Mouse (Mus musculus): ENCODE measurements around the gene Xcr1. TPM values are rescaled to one million over a fixed set of nuclear protein-coding genes. Genes with fewer than 3 reads are reported as not detected.
A peak's percentile ranks its signal among the peaks of the same experiment; 100 is the strongest.

Xcr1 gene
- polyA plus RNA-seq, 1 experiment = not detected

DNA sequence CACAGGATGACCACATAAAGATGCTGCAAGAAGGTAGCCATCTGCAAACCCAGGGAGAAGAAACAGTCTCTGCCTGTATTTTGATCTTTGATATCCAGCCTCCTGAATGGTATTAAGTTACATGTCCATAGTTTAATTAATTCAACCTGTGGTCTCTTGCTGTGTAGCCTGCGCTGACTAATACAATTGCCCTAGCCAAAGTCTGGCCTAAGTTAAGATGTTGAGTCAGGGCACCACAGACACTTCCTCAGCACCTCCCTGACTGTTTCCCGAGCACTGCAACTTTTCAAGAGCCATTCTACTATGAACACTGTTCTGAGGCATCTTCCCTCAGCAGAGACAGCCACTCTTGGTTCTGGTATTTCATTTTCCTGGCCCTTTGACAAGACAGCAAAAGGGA is 43.2 kb downstream of the Xcr1 start:
- H3K4me1 ChIP-seq (ENCODE audit: control insufficient read depth, insufficient read depth, low read length) = peaks cover 31% of the 10 kb centered on the region
- no peak for TF ChIP-seq CTCF (IDR thresholded peaks at IDR 0.05; ENCODE audit: low read depth, low read length)
- no peak for TF ChIP-seq POLR2A (IDR thresholded peaks at IDR 0.05; ENCODE audit: borderline replicate concordance, low read depth, low read length)
- no peak overlapping the region for H3K27ac ChIP-seq (ENCODE audit: insufficient read depth, low read depth, low read length)
- H3K4me3 ChIP-seq (ENCODE audit: insufficient read depth, low read length) = no peak overlapping the region

DNA sequence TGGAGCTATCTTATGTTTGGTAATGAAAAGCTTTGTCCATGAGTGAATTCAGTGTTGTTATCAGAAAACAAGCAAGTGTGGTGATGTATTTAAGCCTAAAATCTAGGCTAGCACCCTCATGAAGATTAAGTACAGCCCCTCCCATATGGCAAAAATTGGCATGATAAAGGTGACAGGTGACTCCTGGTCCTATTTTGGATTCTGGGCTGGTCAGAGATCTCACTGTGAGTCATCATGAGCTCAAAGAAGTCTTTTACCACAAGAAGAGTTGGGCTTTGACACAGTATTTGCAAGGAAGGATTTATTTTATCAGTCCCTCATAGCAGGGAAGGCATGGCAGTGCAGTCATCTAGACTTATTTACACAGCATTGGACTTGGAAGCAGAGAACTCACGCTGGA is 45.8 kb downstream of the Xcr1 start:
- Histone ChIP-seq H3K4me1 (ENCODE audit: control insufficient read depth, insufficient read depth, low read length) (peaks cover 32% of the 10 kb centered on the region), H3K27ac (ENCODE audit: insufficient read depth, low read depth, low read length) (peak overlapping the region; percentile 28), H3K4me3 (ENCODE audit: insufficient read depth, low read length) (no peak overlapping the region)
- TF ChIP-seq CTCF (IDR thresholded peaks at IDR 0.05; ENCODE audit: low read depth, low read length) = no peak
- no peak for TF ChIP-seq POLR2A (IDR thresholded peaks at IDR 0.05; ENCODE audit: borderline replicate concordance, low read depth, low read length)

DNA sequence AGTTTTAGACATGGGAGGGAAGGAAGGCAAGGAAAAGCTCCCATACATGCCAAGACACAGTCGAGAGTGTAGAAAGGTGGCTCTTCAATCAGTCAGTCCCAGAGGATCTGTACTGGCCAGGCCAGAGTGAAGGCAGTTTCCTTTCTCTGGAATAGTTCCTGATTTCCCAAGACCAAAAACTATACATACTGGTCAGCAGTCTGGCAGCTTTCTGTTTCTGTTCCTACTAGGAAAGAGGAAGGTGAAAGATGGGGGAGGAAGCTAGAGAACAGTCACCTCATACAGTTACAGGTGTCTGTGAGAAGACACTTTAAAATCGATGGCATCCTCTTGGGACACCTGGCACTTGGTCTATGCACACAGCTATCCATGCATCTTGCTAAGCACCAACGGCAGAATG is 46.4 kb downstream of the Xcr1 start:
- TF ChIP-seq CTCF (IDR thresholded peaks at IDR 0.05; ENCODE audit: low read depth, low read length) (no peak), POLR2A (IDR thresholded peaks at IDR 0.05; ENCODE audit: borderline replicate concordance, low read depth, low read length) (no peak)
- Histone ChIP-seq H3K27ac (ENCODE audit: insufficient read depth, low read depth, low read length) (peak overlapping the region; percentile 72), H3K4me3 (ENCODE audit: insufficient read depth, low read length) (no peak overlapping the region), H3K4me1 (ENCODE audit: control insufficient read depth, insufficient read depth, low read length) (peaks cover 32% of the 10 kb centered on the region)

DNA sequence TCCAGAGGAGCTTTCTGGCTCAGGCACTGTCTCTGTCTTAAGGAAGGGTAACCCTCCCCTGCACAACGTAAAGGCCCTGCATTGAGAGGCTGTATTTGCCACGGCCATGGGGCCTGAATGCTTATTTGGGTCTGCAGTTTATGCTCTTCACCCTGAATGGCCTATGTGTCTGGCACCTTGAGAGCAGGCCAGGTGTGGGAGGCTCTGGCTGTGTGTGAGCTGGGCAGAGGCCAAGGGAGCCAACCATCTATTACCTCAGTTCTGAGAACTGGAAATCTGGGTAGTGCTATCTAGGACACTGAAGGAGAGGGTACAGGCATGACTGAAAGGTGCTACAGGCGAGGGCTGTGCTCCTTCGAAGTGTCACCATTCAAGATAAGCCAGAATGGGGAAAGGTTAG is 47.0 kb downstream of the Xcr1 start:
- H3K4me1 ChIP-seq (ENCODE audit: control insufficient read depth, insufficient read depth, low read length) = peaks cover 32% of the 10 kb centered on the region
- no peak overlapping the region for H3K4me3 ChIP-seq (ENCODE audit: insufficient read depth, low read length)
- peak overlapping the region; percentile 72 for H3K27ac ChIP-seq (ENCODE audit: insufficient read depth, low read depth, low read length)
- TF ChIP-seq CTCF (IDR thresholded peaks at IDR 0.05; ENCODE audit: low read depth, low read length) = no peak
- TF ChIP-seq POLR2A (IDR thresholded peaks at IDR 0.05; ENCODE audit: borderline replicate concordance, low read depth, low read length) = no peak

DNA sequence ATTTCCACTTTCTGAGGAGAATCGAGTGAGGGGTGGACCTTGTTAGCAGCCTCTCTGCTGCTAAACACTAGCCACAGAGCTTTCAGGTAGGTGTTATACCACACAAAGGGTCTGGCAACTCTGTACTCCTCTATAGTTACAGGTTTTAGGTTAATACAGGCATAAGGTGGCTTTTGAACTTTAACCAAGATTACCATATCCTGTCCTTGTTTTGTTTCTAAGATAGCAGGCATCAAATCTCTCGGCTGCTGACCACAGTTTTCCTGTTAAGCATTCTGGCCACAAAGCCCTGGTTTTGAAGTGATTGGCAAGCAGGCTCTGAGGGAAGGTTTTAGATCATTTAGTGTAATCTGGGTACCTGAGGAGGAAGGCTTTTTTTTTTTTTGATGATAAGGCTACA is 47.5 kb downstream of the Xcr1 start:
- Histone ChIP-seq H3K4me1 (ENCODE audit: control insufficient read depth, insufficient read depth, low read length) (peaks cover 34% of the 10 kb centered on the region), H3K4me3 (ENCODE audit: insufficient read depth, low read length) (no peak overlapping the region), H3K27ac (ENCODE audit: insufficient read depth, low read depth, low read length) (peak overlapping the region; percentile 72; the same call in 1 of the 2 replicates)
- TF ChIP-seq CTCF (IDR thresholded peaks at IDR 0.05; ENCODE audit: low read depth, low read length) = no peak
- no peak for TF ChIP-seq POLR2A (IDR thresholded peaks at IDR 0.05; ENCODE audit: borderline replicate concordance, low read depth, low read length)

DNA sequence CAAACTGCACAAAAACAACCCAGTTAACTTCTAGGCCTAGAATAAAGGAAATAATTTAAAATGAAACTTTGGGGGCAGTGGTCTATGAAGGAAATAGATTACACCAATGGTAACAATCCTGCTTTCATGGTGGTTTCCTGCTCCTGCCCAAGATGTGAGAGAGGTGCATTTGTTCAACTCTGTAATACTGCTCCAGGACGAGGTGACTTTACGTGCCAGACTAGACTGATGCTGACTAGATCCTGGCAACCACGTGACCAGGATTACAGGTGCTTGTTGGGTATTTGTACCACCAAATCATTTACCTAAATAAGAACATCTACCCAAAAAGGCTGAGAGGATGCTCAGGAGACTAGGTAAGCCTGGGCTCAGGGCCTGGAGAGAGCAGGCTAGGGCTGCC is 50.0 kb downstream of the Xcr1 start:
- Histone ChIP-seq H3K4me1 (ENCODE audit: control insufficient read depth, insufficient read depth, low read length) (peaks cover 44% of the 10 kb centered on the region), H3K27ac (ENCODE audit: insufficient read depth, low read depth, low read length) (no peak overlapping the region)
- no peak for TF ChIP-seq CTCF (IDR thresholded peaks at IDR 0.05; ENCODE audit: low read depth, low read length)
- TF ChIP-seq POLR2A (IDR thresholded peaks at IDR 0.05; ENCODE audit: borderline replicate concordance, low read depth, low read length) = no peak

DNA sequence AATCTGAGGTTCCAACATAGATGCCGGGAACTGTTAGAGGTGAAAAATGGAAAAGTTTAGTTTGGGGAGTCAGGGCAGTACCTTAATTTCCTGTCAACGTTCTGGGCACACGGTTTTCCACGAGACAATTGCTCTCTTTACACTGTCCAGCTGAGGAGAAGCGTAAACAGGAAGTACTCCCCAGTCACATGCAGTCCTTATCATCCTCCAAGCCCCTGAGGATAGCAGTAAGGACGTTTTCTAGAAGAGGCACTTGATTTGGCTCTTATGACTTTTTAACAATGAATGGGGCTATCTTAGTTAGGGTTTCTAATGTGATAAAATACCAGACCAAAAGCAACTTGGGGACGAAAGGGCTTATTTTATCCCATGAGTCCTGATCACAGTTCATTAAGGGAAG is 53.2 kb downstream of the Xcr1 start:
- Histone ChIP-seq H3K27ac (ENCODE audit: insufficient read depth, low read depth, low read length) (peak overlapping the region; percentile 57), H3K4me1 (ENCODE audit: control insufficient read depth, insufficient read depth, low read length) (peaks cover 24% of the 10 kb centered on the region), H3K4me3 (ENCODE audit: insufficient read depth, low read length) (no peak overlapping the region)
- TF ChIP-seq CTCF (IDR thresholded peaks at IDR 0.05; ENCODE audit: low read depth, low read length) = no peak
- TF ChIP-seq POLR2A (IDR thresholded peaks at IDR 0.05; ENCODE audit: borderline replicate concordance, low read depth, low read length) = no peak

More for the DNA sequence above, 50.0 kb downstream of the Xcr1 start:
- H3K4me3 ChIP-seq (ENCODE audit: insufficient read depth, low read length) = no peak overlapping the region

DNA sequence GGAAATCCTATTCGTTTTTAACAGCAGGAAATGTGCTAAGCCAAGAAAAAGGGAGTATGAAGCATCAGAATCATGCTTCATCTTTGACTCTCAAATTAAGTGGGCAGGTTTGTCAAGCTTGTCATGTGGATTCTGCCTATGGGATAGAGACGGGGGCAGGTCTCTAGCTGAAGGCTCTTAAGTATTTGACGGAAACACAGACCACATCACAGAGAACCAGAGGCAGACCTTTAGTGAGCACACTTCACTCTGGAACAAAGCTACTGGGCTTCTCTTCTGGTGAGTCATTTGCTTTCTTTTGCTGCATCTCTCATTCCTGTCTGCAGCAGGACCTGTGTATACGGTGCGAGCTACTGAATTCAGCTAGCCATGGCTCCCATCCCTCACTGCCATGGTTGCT is 55.6 kb downstream of the Xcr1 start, which contains the start of gene Cxcr6:
Gene Cxcr6 (plus strand): TSS at position 209 of the 400 bp plus-strand sequence.
- Histone ChIP-seq H3K4me3 (ENCODE audit: insufficient read depth, low read length) (no peak within 1 kb of the TSS), H3K27ac (ENCODE audit: insufficient read depth, low read depth, low read length) (no peak within 1 kb of the TSS), H3K4me1 (ENCODE audit: control insufficient read depth, insufficient read depth, low read length) (peaks cover 32% of the 10 kb centered on the region)
- no peak for TF ChIP-seq CTCF (IDR thresholded peaks at IDR 0.05; ENCODE audit: low read depth, low read length)
- TF ChIP-seq POLR2A (IDR thresholded peaks at IDR 0.05; ENCODE audit: borderline replicate concordance, low read depth, low read length) = no peak

DNA sequence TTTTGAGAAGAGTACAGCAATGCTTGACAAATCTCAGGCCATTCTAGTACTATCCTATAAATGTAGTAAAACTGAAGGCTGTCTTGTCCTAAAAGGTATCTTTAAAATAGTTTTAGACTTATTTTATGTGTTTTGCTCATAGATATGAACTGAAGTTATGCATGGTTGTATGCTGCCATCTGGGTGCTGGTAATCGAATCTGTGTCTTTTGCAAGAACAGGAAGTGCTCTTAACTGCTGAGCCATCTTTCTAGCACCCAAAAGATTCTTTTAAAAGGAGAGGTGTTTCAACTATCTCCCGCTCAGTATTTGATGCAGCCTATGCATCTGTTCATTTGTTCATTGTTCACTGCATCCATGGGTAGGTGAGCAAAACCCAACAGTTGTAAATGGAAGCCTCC is 56.6 kb downstream of the Xcr1 start:
- no peak for TF ChIP-seq CTCF (IDR thresholded peaks at IDR 0.05; ENCODE audit: low read depth, low read length)
- no peak for TF ChIP-seq POLR2A (IDR thresholded peaks at IDR 0.05; ENCODE audit: borderline replicate concordance, low read depth, low read length)
- H3K27ac ChIP-seq (ENCODE audit: insufficient read depth, low read depth, low read length) = no peak overlapping the region
- H3K4me1 ChIP-seq (ENCODE audit: control insufficient read depth, insufficient read depth, low read length) = peaks cover 35% of the 10 kb centered on the region
- no peak overlapping the region for H3K4me3 ChIP-seq (ENCODE audit: insufficient read depth, low read length)

DNA sequence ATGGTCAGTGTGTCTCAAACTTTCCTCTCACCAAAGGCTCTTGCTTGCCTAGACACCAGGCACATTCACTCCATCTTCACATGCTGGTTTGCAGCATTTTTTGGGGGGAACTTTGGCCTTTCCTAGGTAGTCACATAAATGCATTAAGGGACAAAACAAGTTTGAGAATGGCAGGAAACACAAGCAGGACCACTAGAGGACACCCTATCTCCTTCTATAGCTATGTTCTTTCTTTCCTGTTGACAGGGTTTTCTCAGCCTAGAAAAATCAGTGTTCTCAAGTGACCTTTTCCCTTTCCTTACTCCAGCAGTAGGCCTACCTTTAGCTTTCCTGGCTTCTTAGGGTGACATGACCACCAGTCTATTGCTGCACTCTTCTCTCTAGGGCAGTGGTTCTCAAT is 58.9 kb downstream of the Xcr1 start:
- H3K4me3 ChIP-seq (ENCODE audit: insufficient read depth, low read length) = no peak overlapping the region
- H3K27ac ChIP-seq (ENCODE audit: insufficient read depth, low read depth, low read length) = no peak overlapping the region
- TF ChIP-seq POLR2A (IDR thresholded peaks at IDR 0.05; ENCODE audit: borderline replicate concordance, low read depth, low read length) (no peak), CTCF (IDR thresholded peaks at IDR 0.05; ENCODE audit: low read depth, low read length) (no peak)
- peaks cover 17% of the 10 kb centered on the region for H3K4me1 ChIP-seq (ENCODE audit: control insufficient read depth, insufficient read depth, low read length)

DNA sequence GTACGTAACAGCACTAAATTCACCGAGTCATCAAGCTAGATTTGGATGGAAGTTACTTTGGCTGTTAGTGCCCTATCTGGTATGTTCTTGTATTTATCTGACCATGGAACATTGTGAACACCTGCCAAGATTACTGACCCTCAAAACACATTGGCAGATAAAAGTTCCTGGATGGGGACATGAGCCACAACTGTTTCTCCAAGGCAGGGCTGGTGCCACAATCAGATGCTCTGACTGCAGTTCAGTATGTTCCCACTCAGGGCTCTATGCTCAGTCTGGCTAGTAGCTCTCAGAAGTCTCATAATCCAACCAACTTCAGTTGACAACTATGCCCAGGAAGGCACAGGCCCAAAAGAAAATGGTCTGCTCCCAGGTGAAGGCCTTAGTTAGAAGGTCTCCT is 59.4 kb downstream of the Xcr1 start:
- H3K4me3 ChIP-seq (ENCODE audit: insufficient read depth, low read length) = no peak overlapping the region
- TF ChIP-seq CTCF (IDR thresholded peaks at IDR 0.05; ENCODE audit: low read depth, low read length) = no peak
- TF ChIP-seq POLR2A (IDR thresholded peaks at IDR 0.05; ENCODE audit: borderline replicate concordance, low read depth, low read length) = no peak
- no peak overlapping the region for H3K27ac ChIP-seq (ENCODE audit: insufficient read depth, low read depth, low read length)
- H3K4me1 ChIP-seq (ENCODE audit: control insufficient read depth, insufficient read depth, low read length) = peaks cover 17% of the 10 kb centered on the region

Other genes starting within 250 kb of the Xcr1 start
- 0.12 TPM in 1 of 2 replicates, not detected in the other for gene Slc6a20b, start 229.5 kb downstream of the Xcr1 start, polyA plus RNA-seq (2012; ENCODE audit: insufficient read depth, insufficient read length, missing spikeins)
- gene Ccr9, start 183.6 kb downstream of the Xcr1 start, polyA plus RNA-seq (2012; ENCODE audit: insufficient read depth, insufficient read length, missing spikeins) = not detected in 2 replicates
- gene Slc6a20a, start 183.1 kb downstream of the Xcr1 start, polyA plus RNA-seq (2012; ENCODE audit: insufficient read depth, insufficient read length, missing spikeins) = not detected in 2 replicates
- 34.7 and 37.9 TPM in 2 replicates for gene Lztfl1, start 144.3 kb downstream of the Xcr1 start, polyA plus RNA-seq (2012; ENCODE audit: insufficient read depth, insufficient read length, missing spikeins)
- gene Cxcr6, start 55.6 kb downstream of the Xcr1 start, polyA plus RNA-seq (2012; ENCODE audit: insufficient read depth, insufficient read length, missing spikeins) = not detected in 2 replicates
- gene Fyco1, start 10.1 kb downstream of the Xcr1 start, polyA plus RNA-seq (2012; ENCODE audit: insufficient read depth, insufficient read length, missing spikeins) = 15.0 and 16.2 TPM in 2 replicates
- gene Ccr1, start 106.7 kb upstream of the Xcr1 start, polyA plus RNA-seq (2012; ENCODE audit: insufficient read depth, insufficient read length, missing spikeins) = 6.0 and 6.5 TPM in 2 replicates
- 1.3 TPM in 1 of 2 replicates, not detected in the other for gene Ccr1l1, start 116.4 kb upstream of the Xcr1 start, polyA plus RNA-seq (2012; ENCODE audit: insufficient read depth, insufficient read length, missing spikeins)
- 4.6 and 4.9 TPM in 2 replicates for gene Ccr3, start 159.9 kb upstream of the Xcr1 start, polyA plus RNA-seq (2012; ENCODE audit: insufficient read depth, insufficient read length, missing spikeins)
- gene Ccr2, start 239.9 kb upstream of the Xcr1 start, polyA plus RNA-seq (2012; ENCODE audit: insufficient read depth, insufficient read length, missing spikeins) = 126 and 129 TPM in 2 replicates